Mouse (Mus musculus) embryonic facial prominence, embryonic 14.5 days (tissue): ENCODE measurements around the gene RPS10-NUDT3. TPM values are rescaled to one million over a fixed set of nuclear protein-coding genes. Genes with fewer than 3 reads are reported as not detected.
A peak's percentile ranks its signal among the peaks of the same experiment; 100 is the strongest.

Experiments
- ATAC-seq: fragments of 200-750 bp; cut with Nextera tagmentation; 2 replicates; pipeline ENCODE4 v1.8.0; 2017; ENCODE audit warnings: low read depth, moderate number of reproducible peaks, moderate TSS enrichment
- DNase-seq: peaks from one replicate; pipeline ENCODE4 v3.0.0-alpha.2; 2015; ENCODE audit warnings: low spot score
- H3K27ac ChIP-seq: fragments of 300-500 bp; sonication (generic); replicated peaks from 2 replicates; pipeline ENCODE4 v1.5.1; 2014; ENCODE audit warnings: low read depth, mild to moderate bottlenecking, low read length, moderate library complexity
- H3K27me3 ChIP-seq: fragments of 300-500 bp; sonication (generic); replicated peaks from 2 replicates; pipeline ENCODE4 v1.6.1; 2014; ENCODE audit warnings: low read length; ENCODE audit not compliant: control insufficient read depth, insufficient read depth
- H3K36me3 ChIP-seq: fragments of 300-500 bp; sonication (generic); 2 replicates; pipeline ENCODE4 v1.6.1; 2014; ENCODE audit warnings: low read length, mixed read lengths; ENCODE audit not compliant: control insufficient read depth, insufficient read depth
- H3K4me1 ChIP-seq: fragments of 300-500 bp; sonication (generic); 2 replicates; pipeline ENCODE4 v1.6.1; 2014; ENCODE audit warnings: antibody characterized with exemption, low read length; ENCODE audit not compliant: control insufficient read depth, insufficient read depth
- H3K4me2 ChIP-seq: fragments of 300-500 bp; sonication (generic); 2 replicates; pipeline ENCODE4 v1.6.1; 2014; ENCODE audit warnings: low read depth, mild to moderate bottlenecking, low read length, moderate library complexity, mixed read lengths
- H3K4me3 ChIP-seq: fragments of 300-500 bp; sonication (generic); 2 replicates; pipeline ENCODE4 v1.5.1; 2014; ENCODE audit warnings: low read depth, mild to moderate bottlenecking, low read length
- H3K9ac ChIP-seq: fragments of 300-500 bp; sonication (generic); 2 replicates; pipeline ENCODE4 v1.6.1; 2014; ENCODE audit warnings: low read depth, mild to moderate bottlenecking, low read length, moderate library complexity, mixed read lengths
- H3K9me3 ChIP-seq: fragments of 300-500 bp; sonication (generic); 2 replicates; pipeline ENCODE4 v1.6.1; 2016; ENCODE audit warnings: low read length; ENCODE audit not compliant: control insufficient read depth
- WGBS: fragments of 180-500 bp; shearing (Covaris S2); extraction: QIAGEN DNeasy Blood & Tissue Kit; methylation state at CpG from one replicate; pipeline ENCODE4 v1.1.7; 2014; 5-methylcytosine and 5-hydroxymethylcytosine counted together
- polyA plus RNA-seq: library from polyadenylated mRNA; unstranded; fragments of >200 nt; fragmentation: Nextera tagmentation; extraction: Ambion mirVana; gene quantifications from 2 replicates; pipeline ENCODE4 v1.2.1, GENCODE M21; 2014

Gene RPS10-NUDT3
- polyA plus RNA-seq = not detected in 2 replicates

- WGBS = 1% methylated on average over 34 of the region's 72 CpGs
- ATAC-seq = peak; percentile 99
Observed at GRCm38 (mm10) chr17:27634871-27635574, at the start of gene RPS10-NUDT3. Gene RPS10-NUDT3, minus strand, starts transcription at chr17:27635222.

GRCm38 (mm10) chr17:27678924-27679813 lies 44.1 kb upstream of the RPS10-NUDT3 start:
- DNase-seq (no peak), ATAC-seq (peak; percentile 38; the same call in 1 of the 2 replicates)
- 41% methylated on average over 11 of the region's 11 CpGs for WGBS
- Histone ChIP-seq H3K9ac (peak overlapping the region; percentile 11; the same call in 1 of the 2 replicates), H3K4me1 (no peaks in the 10 kb centered on the region), H3K9me3 (no peaks in the 10 kb centered on the region), H3K4me2 (no peak overlapping the region), H3K27me3 (0 out of 2 replicates have a peak, but pooled peaks cover 5% of the 10 kb centered on the region), H3K4me3 (no peak overlapping the region), H3K36me3 (no peaks in the 10 kb centered on the region), H3K27ac (no peak overlapping the region)

More at GRCm38 (mm10) chr17:27634871-27635574, at the start of gene RPS10-NUDT3:
- Histone ChIP-seq H3K27ac (peak within 1 kb of the TSS; percentile 90), H3K4me2 (peak within 1 kb of the TSS; percentile 88), H3K9ac (peak within 1 kb of the TSS; percentile 84), H3K4me1 (peaks cover 20% of the 10 kb centered on the region), H3K36me3 (peaks cover 41% of the 10 kb centered on the region), H3K9me3 (no peaks in the 10 kb centered on the region), H3K4me3 (peak within 1 kb of the TSS; percentile 94), H3K27me3 (no peaks in the 10 kb centered on the region)
- DNase-seq = peak; percentile 96

- H3K9ac ChIP-seq = no peak overlapping the region
- no peak overlapping the region for H3K4me2 ChIP-seq
- no peaks in the 10 kb centered on the region for H3K36me3 ChIP-seq
- DNase-seq (no peak), ATAC-seq (no peak)
- WGBS = 88% methylated on average over 5 of the region's 5 CpGs
- no peaks in the 10 kb centered on the region for H3K4me1 ChIP-seq
- no peaks in the 10 kb centered on the region for H3K9me3 ChIP-seq
- no peaks in the 10 kb centered on the region for H3K27me3 ChIP-seq
- no peak overlapping the region for H3K4me3 ChIP-seq
- no peak overlapping the region for H3K27ac ChIP-seq
Observed at GRCm38 (mm10) chr17:27677756-27678155, 42.7 kb upstream of the RPS10-NUDT3 start.

- no peak for DNase-seq
- WGBS = 69% methylated on average over 7 of the region's 7 CpGs
- Histone ChIP-seq H3K4me3 (no peak overlapping the region), H3K27me3 (no peaks in the 10 kb centered on the region), H3K36me3 (no peaks in the 10 kb centered on the region), H3K4me1 (no peaks in the 10 kb centered on the region), H3K4me2 (no peak overlapping the region), H3K27ac (no peak overlapping the region), H3K9me3 (no peaks in the 10 kb centered on the region), H3K9ac (no peak overlapping the region)
- ATAC-seq = no peak
Observed at GRCm38 (mm10) chr17:27676270-27676669, 41.2 kb upstream of the RPS10-NUDT3 start.

- Histone ChIP-seq H3K4me2 (no peak overlapping the region), H3K9me3 (no peaks in the 10 kb centered on the region), H3K36me3 (no peaks in the 10 kb centered on the region), H3K27ac (no peak overlapping the region), H3K9ac (no peak overlapping the region), H3K27me3 (no peaks in the 10 kb centered on the region), H3K4me1 (no peaks in the 10 kb centered on the region), H3K4me3 (no peak overlapping the region)
- ATAC-seq (no peak), DNase-seq (no peak)
- 62% methylated on average over 9 of the region's 9 CpGs for WGBS
Observed at GRCm38 (mm10) chr17:27675453-27675852, 40.4 kb upstream of the RPS10-NUDT3 start.

- no peak for ATAC-seq
- H3K36me3 ChIP-seq = no peaks in the 10 kb centered on the region
Observed at GRCm38 (mm10) chr17:27673945-27674344, 38.9 kb upstream of the RPS10-NUDT3 start.

GRCm38 (mm10) chr17:27671720-27672119 lies 36.7 kb upstream of the RPS10-NUDT3 start:
- Histone ChIP-seq H3K36me3 (no peaks in the 10 kb centered on the region), H3K9me3 (no peaks in the 10 kb centered on the region), H3K27me3 (no peaks in the 10 kb centered on the region), H3K9ac (no peak overlapping the region), H3K4me3 (no peak overlapping the region), H3K4me1 (no peaks in the 10 kb centered on the region), H3K4me2 (no peak overlapping the region), H3K27ac (no peak overlapping the region)
- WGBS = 79% methylated on average over 6 of the region's 6 CpGs
- ATAC-seq (no peak), DNase-seq (no peak)

More at GRCm38 (mm10) chr17:27673945-27674344, 38.9 kb upstream of the RPS10-NUDT3 start:
- 92% methylated on average over 7 of the region's 7 CpGs for WGBS
- H3K9me3 ChIP-seq = no peaks in the 10 kb centered on the region
- H3K27me3 ChIP-seq = no peaks in the 10 kb centered on the region
- H3K27ac ChIP-seq = no peak overlapping the region
- no peak overlapping the region for H3K4me2 ChIP-seq
- no peak overlapping the region for H3K4me3 ChIP-seq
- H3K9ac ChIP-seq = no peak overlapping the region
- no peak for DNase-seq
- H3K4me1 ChIP-seq = no peaks in the 10 kb centered on the region

- Histone ChIP-seq H3K27ac (no peak overlapping the region), H3K36me3 (no peaks in the 10 kb centered on the region), H3K4me1 (peaks cover 13% of the 10 kb centered on the region), H3K27me3 (peaks cover 17% of the 10 kb centered on the region), H3K4me2 (no peak overlapping the region), H3K4me3 (no peak overlapping the region), H3K9me3 (no peaks in the 10 kb centered on the region), H3K9ac (no peak overlapping the region)
- no peak for ATAC-seq
- 65% methylated on average over 7 of the region's 7 CpGs for WGBS
- DNase-seq = no peak
Observed at GRCm38 (mm10) chr17:27658767-27659166, 23.7 kb upstream of the RPS10-NUDT3 start.
